Mouse (Mus musculus) olfactory bulb, adult 2 months (tissue): ENCODE results near the gene Vac14.

Experiments used
- CTCF ChIP-seq: fragments of 200-500 bp; IDR thresholded peaks from 2 replicates; pipeline ENCODE4 v1.5.1; 2012; ENCODE audit warnings: low read depth, mild to moderate bottlenecking, low read length, moderate library complexity; ENCODE audit not compliant: insufficient read depth
- POLR2A ChIP-seq: fragments of 200-500 bp; IDR thresholded peaks from 2 replicates; pipeline ENCODE4 v1.6.1; 2012; ENCODE audit warnings: mild to moderate bottlenecking, low read depth, low read length, moderate library complexity; ENCODE audit not compliant: insufficient read depth

DNA sequence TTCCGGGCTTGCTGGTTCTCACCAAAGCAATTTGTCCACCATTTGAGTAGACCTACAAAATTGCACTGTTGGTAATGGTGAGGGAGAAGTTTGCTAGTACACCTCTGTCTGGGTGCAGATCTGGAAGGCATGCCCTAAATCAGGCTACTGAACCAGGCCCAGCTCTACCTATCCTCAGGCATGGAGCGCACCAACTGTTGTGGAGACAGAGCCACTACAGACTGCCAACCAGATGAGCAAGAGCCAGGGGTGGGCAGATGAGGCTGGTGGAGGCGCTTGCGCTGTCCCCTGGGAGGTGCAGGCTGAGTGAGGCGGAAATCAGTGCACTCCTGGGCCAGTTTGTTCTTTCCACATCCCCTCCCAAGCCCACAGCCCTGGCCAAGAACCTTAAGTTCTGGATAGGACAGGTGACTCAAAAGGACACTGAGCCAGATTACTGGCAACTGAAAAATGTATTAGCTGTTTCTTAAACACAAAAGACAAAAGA is 58.8 kb downstream of the Vac14 start:
- TF ChIP-seq CTCF (no peak), POLR2A (no peak)
